Mouse (Mus musculus) stomach, embryonic 16.5 days (tissue): ENCODE measurements around the gene Bmp10. TPM values are rescaled to one million over a fixed set of nuclear protein-coding genes. Genes with fewer than 3 reads are reported as not detected.

Experiments used
- ATAC-seq: fragments of 200-750 bp; cut with Nextera tagmentation; 2 replicates; pipeline ENCODE4 v1.8.0; 2017; ENCODE audit warnings: moderate number of reproducible peaks, moderate TSS enrichment; ENCODE audit not compliant: insufficient read depth, low FRiP score
- H3K27ac ChIP-seq: fragments of 300-500 bp; sonication (generic); 2 replicates; pipeline ENCODE4 v1.5.1; 2014; ENCODE audit warnings: low read length
- H3K27me3 ChIP-seq: fragments of 300-500 bp; sonication (generic); 2 replicates; pipeline ENCODE4 v1.6.1; 2014; ENCODE audit warnings: low read length, control low read depth, mixed read lengths; ENCODE audit not compliant: control insufficient read depth, insufficient read depth
- H3K36me3 ChIP-seq: fragments of 300-500 bp; sonication (generic); 2 replicates; pipeline ENCODE4 v1.6.1; 2014; ENCODE audit warnings: low read length; ENCODE audit not compliant: control insufficient read depth, insufficient read depth
- H3K4me1 ChIP-seq: fragments of 300-500 bp; sonication (generic); 2 replicates; pipeline ENCODE4 v1.6.1; 2014; ENCODE audit warnings: low read length, control low read depth, mixed read lengths; ENCODE audit not compliant: control insufficient read depth, insufficient read depth
- H3K4me2 ChIP-seq: fragments of 300-500 bp; sonication (generic); 2 replicates; pipeline ENCODE4 v1.6.1; 2014; ENCODE audit warnings: low read depth, low read length, mixed read lengths
- H3K4me3 ChIP-seq: fragments of 300-500 bp; sonication (generic); replicated peaks from 2 replicates; pipeline ENCODE4 v1.5.1; 2014; ENCODE audit warnings: mild to moderate bottlenecking, low read length
- H3K9ac ChIP-seq: fragments of 300-500 bp; sonication (generic); 2 replicates; pipeline ENCODE4 v1.6.1; 2014; ENCODE audit warnings: low read length
- H3K9me3 ChIP-seq: fragments of 300-500 bp; sonication (generic); replicated peaks from 2 replicates; pipeline ENCODE4 v1.6.1; 2016; ENCODE audit warnings: low read length, control low read depth; ENCODE audit not compliant: control insufficient read depth
- WGBS: fragments of 180-500 bp; shearing (Covaris S2); extraction: QIAGEN DNeasy Blood & Tissue Kit; methylation state at CpG from one replicate; pipeline ENCODE4 v1.1.7; 2014; 5-methylcytosine and 5-hydroxymethylcytosine counted together
- polyA plus RNA-seq: library from polyadenylated mRNA; unstranded; fragments of >200 nt; fragmentation: Nextera tagmentation; extraction: Ambion mirVana; gene quantifications from 2 replicates; pipeline ENCODE4 v1.2.1, GENCODE M21; 2015

Gene Bmp10
- not detected in 2 replicates for polyA plus RNA-seq

DNA sequence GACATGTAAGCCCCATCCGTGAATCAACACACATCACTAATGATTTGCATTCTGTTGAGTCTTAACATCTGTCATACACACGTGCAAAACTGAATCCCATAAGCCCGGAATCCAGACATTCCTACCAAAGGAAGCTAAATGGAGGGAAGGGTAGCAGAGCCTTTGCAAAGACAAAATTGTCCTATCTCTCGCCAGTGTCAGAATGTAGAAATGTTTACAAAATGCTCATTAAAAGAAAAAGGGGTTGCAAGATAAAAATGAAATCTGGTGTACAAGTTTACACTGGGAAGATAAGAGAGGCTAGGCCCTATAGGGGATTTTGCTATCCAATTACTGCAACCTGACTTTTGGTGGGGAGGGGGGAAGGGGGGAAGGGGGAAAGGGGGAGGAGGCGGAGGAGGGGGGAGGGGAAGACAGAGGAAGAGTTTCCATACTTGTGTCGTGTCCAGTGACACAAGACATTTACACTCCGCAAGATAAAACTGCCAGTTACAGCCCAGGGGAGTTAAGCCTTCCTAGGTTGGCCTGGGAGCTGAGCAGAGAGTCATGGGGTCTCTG, at the start of gene Bmp10:
Bmp10 (plus strand) TSS at position 508 of the 558 bp plus-strand sequence.
- ATAC-seq: no peak
- 41% methylated on average over 7 of the region's 7 CpGs for WGBS
- H3K9me3 ChIP-seq: no peaks in the 10 kb centered on the region
- no peak within 1 kb of the TSS for H3K4me2 ChIP-seq
- no peaks in the 10 kb centered on the region for H3K27me3 ChIP-seq
- H3K4me1 ChIP-seq: no peaks in the 10 kb centered on the region
- no peak within 1 kb of the TSS for H3K9ac ChIP-seq
- no peak within 1 kb of the TSS for H3K4me3 ChIP-seq
- no peak within 1 kb of the TSS for H3K27ac ChIP-seq
- no peaks in the 10 kb centered on the region for H3K36me3 ChIP-seq

- H3K4me2 ChIP-seq: peak overlapping the region; percentile 60
- 11% methylated on average over 24 of the region's 24 CpGs for WGBS
- H3K9me3 ChIP-seq: no peaks in the 10 kb centered on the region
- peak overlapping the region; percentile 56 for H3K9ac ChIP-seq
- H3K27ac ChIP-seq: no peak overlapping the region
- H3K4me3 ChIP-seq: peak overlapping the region; percentile 40
- H3K27me3 ChIP-seq: 0 out of 2 replicates have a peak, but pooled peaks cover 4% of the 10 kb centered on the region
- H3K36me3 ChIP-seq: no peaks in the 10 kb centered on the region
- 0 out of 2 replicates have a peak, but pooled peaks cover 7% of the 10 kb centered on the region for H3K4me1 ChIP-seq
- 0 out of 2 replicates have a peak, but pooled peaks have one; percentile 37 for ATAC-seq
Measured at GRCm38 (mm10) chr6:87383926-87384691, 44.7 kb upstream of the Bmp10 start.

DNA sequence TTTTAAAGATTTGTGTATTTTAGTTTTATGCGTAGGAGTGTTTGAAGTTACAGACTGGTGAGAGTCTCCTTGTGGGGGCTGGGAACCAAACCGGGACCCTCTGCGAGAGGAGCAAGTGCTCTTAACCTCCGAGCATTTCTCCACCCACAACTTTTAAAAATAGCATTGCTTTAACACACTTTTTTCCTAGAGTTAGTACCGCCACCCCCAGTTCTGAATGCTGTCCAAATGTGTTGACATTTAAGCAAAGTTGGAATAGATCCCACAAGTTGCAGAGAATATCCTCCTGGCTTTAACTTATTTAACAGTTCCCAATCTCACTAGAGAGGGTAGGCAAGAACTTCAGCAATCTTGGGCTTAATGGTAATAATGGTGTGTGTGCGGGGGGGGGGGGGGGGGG, 44.0 kb upstream of the Bmp10 start:
- 0 out of 2 replicates have a peak, but pooled peaks cover 7% of the 10 kb centered on the region for H3K4me1 ChIP-seq
- H3K27me3 ChIP-seq: 0 out of 2 replicates have a peak, but pooled peaks cover 4% of the 10 kb centered on the region
- ATAC-seq: no peak
- H3K9me3 ChIP-seq: no peaks in the 10 kb centered on the region
- no peak overlapping the region for H3K27ac ChIP-seq
- 39% methylated on average over 6 of the region's 6 CpGs for WGBS
- H3K36me3 ChIP-seq: no peaks in the 10 kb centered on the region
- H3K4me3 ChIP-seq: peak overlapping the region; percentile 40; the same call in 1 of the 2 replicates
- peak overlapping the region; percentile 60 for H3K4me2 ChIP-seq
- H3K9ac ChIP-seq: no peak overlapping the region

DNA sequence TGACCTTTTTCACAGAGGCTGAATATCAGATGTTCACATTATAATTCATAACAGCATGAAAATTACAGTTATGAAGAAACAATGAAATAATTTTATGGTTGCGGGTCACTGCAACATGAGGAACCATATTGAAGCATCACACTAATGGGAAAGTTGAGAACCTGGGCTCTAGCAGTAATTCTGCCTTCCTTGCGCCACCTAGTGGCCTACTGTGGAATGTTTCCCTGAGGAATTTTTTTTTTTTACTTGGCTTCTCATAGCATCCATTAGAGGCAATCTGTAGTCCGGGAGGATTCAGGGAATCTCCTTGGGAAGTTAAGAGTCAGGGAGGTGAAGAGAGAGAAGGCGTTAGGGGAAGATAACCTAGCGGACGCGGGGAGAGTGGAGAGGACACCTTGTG, 42.6 kb upstream of the Bmp10 start:
- no peaks in the 10 kb centered on the region for H3K9me3 ChIP-seq
- WGBS: 9% methylated on average over 7 of the region's 7 CpGs
- H3K4me2 ChIP-seq: no peak overlapping the region
- H3K27me3 ChIP-seq: 0 out of 2 replicates have a peak, but pooled peaks cover 4% of the 10 kb centered on the region
- ATAC-seq: no peak
- no peak overlapping the region for H3K27ac ChIP-seq
- no peak overlapping the region for H3K4me3 ChIP-seq
- 0 out of 2 replicates have a peak, but pooled peaks cover 7% of the 10 kb centered on the region for H3K4me1 ChIP-seq
- H3K36me3 ChIP-seq: no peaks in the 10 kb centered on the region
- no peak overlapping the region for H3K9ac ChIP-seq

- H3K4me3 ChIP-seq: no peak overlapping the region
- ATAC-seq: no peak
- 0 out of 2 replicates have a peak, but pooled peaks cover 4% of the 10 kb centered on the region for H3K27me3 ChIP-seq
- no peak overlapping the region for H3K4me2 ChIP-seq
- H3K9me3 ChIP-seq: no peaks in the 10 kb centered on the region
- no peak overlapping the region for H3K9ac ChIP-seq
- H3K36me3 ChIP-seq: no peaks in the 10 kb centered on the region
- WGBS: 75% methylated on average over 10 of the region's 10 CpGs
- H3K27ac ChIP-seq: no peak overlapping the region
- H3K4me1 ChIP-seq: 0 out of 2 replicates have a peak, but pooled peaks cover 7% of the 10 kb centered on the region
Measured at GRCm38 (mm10) chr6:87386681-87387080, 42.1 kb upstream of the Bmp10 start.

GRCm38 (mm10) chr6:87388877-87389276, 39.9 kb upstream of the Bmp10 start, which contains the start of gene Gkn3:
Gkn3 (minus strand) TSS chr6:87388935.
- peak; percentile 32; the same call in 1 of the 2 replicates for ATAC-seq
- H3K36me3 ChIP-seq: no peaks in the 10 kb centered on the region
- H3K4me1 ChIP-seq: 0 out of 2 replicates have a peak, but pooled peaks cover 7% of the 10 kb centered on the region
- H3K4me3 ChIP-seq: no peak within 1 kb of the TSS
- H3K4me2 ChIP-seq: no peak within 1 kb of the TSS
- WGBS: 36% methylated on average over 7 of the region's 7 CpGs
- H3K27me3 ChIP-seq: no peaks in the 10 kb centered on the region
- H3K9me3 ChIP-seq: no peaks in the 10 kb centered on the region
- no peak within 1 kb of the TSS for H3K9ac ChIP-seq
- no peak within 1 kb of the TSS for H3K27ac ChIP-seq

- Histone ChIP-seq H3K27me3 (no peaks in the 10 kb centered on the region), H3K9ac (no peak overlapping the region), H3K4me1 (0 out of 2 replicates have a peak, but pooled peaks cover 5% of the 10 kb centered on the region), H3K9me3 (no peaks in the 10 kb centered on the region), H3K27ac (no peak overlapping the region), H3K36me3 (no peaks in the 10 kb centered on the region), H3K4me3 (no peak overlapping the region), H3K4me2 (no peak overlapping the region)
- 22% methylated on average over 5 of the region's 5 CpGs for whole genome bisulfite sequencing
- no peak for ATAC-seq
Measured at GRCm38 (mm10) chr6:87389455-87389989, 39.3 kb upstream of the Bmp10 start.

DNA sequence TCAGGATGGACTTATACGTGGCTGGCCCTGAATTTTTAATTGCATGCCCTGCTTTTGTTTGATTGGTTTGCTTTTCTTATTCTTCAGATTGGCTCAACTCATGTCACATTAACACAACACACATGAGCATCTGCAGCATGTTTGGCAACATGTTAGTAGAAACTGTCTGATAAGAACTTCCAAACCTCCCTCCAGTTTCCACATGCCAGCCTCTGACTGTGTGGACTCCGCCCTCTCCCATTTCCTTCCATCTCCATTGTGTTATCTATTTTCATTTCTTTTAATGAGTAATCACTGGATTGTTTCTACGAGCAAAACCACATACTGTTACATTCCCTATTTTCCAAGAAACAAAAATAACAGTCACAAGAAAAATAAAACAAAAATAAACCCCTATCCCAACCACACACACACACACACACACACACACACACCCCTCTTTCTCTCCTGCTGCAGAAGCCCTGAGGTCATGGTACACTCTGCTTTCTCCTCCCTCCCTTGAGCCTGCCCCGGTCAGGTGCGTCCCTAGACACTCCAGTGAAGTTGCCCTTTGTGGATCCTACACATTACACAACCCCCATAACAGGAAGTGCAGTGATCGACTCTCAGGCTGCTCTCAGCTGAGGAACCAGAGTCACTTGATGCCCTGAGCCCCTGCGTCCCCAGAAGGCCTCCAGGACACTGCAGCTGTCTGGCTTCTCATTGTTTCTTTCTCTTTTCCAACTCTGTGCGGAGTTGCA, 35.2 kb upstream of the Bmp10 start:
- WGBS: 61% methylated on average over 8 of the region's 8 CpGs
- Histone ChIP-seq H3K27ac (no peak overlapping the region), H3K9me3 (no peaks in the 10 kb centered on the region), H3K4me1 (0 out of 2 replicates have a peak, but pooled peaks cover 3% of the 10 kb centered on the region), H3K36me3 (no peaks in the 10 kb centered on the region), H3K27me3 (no peaks in the 10 kb centered on the region), H3K4me2 (no peak overlapping the region), H3K9ac (no peak overlapping the region), H3K4me3 (no peak overlapping the region)
- no peak for ATAC-seq
